Mouse (Mus musculus) testis, postnatal 14 days (tissue): ENCODE measurements around the gene Rbl1.
"Not testable (repeated sequence)": the region's sequence is repeated elsewhere in the genome, so short reads cannot be mapped to it uniquely, and the experiment has no call there.

Experiments
- DNase-seq: peaks from one replicate; pipeline ENCODE4 v3.0.0; 2021; ENCODE audit warnings: low spot score

The Rbl1 gene

DNA sequence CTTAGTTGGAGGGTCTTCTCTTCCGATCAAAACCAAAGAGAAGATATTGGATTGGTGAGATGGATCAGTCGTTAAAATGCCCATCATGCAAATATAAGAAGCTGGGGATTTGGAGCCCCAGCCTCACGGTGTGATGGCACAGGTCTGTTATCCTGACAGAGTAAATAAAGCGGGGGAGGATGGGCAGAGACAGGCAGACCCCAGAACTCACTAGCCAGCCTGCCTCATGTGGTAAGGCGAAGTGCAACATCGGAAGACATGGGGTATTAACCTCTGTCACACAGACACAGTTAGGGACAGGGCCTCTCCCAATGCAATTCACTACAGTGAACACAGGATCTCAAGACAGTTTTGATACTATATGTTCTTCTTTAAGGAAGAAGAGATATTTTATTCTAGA is 33.7 kb downstream of the Rbl1 start:
- no peak for DNase-seq

DNA sequence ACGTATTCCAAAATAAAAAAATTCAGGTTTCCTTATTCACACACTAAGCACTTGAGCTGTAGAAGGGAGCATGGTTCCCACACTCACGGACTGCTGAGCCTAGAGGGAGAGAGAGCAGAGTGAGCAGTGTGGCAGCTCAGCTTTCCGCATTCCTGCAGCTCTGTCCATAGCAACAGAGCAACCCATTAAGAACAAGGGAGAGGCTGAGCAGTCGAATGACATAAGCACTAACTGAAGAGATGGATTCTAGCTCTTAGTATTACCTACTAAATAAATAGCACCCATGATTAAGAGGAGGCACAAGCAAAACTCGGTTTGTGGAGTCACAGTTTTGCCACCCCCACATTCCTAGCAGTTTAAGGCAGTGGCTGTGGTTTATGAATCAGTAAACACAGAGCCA is 34.2 kb downstream of the Rbl1 start:
- DNase-seq: no peak

DNA sequence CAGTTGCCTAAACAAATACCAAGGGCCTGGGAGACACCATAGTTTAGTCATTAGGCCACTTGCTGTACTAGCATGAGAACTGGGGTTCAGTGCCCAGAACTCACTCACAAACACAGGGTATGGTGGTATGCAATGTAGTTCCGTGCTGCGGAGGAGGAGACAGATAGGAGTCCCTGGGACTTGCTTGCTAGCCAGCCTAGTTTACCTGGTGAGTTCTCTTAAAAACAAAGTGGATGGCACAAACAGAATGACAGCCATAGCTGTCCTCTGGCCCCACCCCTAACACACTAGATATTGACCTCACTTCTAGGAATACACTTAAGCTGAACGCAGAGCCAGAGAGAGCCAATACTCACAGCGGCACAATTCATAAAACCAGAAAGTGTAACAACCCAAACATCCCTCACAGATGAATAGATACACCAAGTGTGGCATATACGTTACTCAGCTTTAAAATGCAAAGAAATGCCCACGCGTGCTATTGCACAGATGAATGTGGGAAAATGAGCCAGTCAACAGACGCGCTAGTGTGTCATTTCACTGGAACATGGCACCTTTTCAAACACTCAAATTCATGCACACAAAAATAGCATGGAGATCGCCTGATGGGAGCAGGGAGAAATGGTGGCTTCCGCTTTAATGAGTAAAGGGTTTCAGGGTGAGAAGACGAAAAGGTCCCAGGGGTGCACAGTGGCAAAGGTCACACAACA is 37.8 kb downstream of the Rbl1 start:
- DNase-seq: no peak

- not testable (repeated sequence) for DNase-seq
Observed at GRCm38 (mm10) chr2:157165312-157166224, 38.8 kb downstream of the Rbl1 start.

DNA sequence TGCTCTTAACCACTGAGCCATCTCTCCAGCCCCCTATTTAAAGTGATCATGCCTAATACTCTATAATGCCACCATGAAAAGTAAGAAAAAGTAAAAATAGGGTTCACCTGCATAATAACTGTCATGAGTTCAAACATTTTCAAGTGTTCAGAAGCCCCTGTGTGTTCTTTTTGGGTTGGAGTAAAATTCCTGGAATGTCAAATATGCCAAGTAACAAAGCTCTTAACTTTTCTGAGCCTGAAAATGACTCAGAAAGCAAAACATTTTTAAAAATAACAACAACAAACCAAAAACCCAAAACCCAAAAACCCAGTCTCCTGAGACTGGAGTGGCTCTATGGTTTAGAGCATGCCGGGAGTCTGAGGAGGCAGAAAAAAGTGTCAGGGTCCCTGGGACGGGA is 40.2 kb downstream of the Rbl1 start:
- DNase-seq: no peak

GRCm38 (mm10) chr2:157156079-157156478 is 48.3 kb downstream of the Rbl1 start:
- no peak for DNase-seq

- DNase-seq: no peak
Observed at GRCm38 (mm10) chr2:157153235-157153634, 51.1 kb downstream of the Rbl1 start.

- no peak for DNase-seq
Observed at GRCm38 (mm10) chr2:157148417-157148816, 55.9 kb downstream of the Rbl1 start.

GRCm38 (mm10) chr2:157147397-157148020 is 56.8 kb downstream of the Rbl1 start:
- DNase-seq: no peak

DNA sequence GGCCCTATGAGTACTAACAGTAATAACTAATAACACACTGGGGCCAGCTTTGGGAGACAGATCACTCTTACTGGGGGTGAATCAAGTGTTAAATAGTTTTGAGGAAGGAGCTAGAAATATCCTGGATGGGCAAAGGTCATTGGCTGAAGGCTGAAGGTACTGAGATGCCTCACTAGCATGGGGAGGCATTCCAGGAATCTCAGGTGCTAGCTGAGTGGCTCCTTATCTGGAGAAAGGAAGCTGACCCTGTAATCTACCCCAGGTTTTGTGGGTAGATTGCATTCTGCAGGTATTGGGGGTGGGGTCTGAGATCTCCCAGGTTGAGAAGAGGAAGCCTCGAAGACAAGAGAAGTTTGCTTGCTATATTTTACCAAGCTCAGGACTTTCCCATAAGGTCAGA is 59.2 kb downstream of the Rbl1 start:
- DNase-seq: no peak

DNA sequence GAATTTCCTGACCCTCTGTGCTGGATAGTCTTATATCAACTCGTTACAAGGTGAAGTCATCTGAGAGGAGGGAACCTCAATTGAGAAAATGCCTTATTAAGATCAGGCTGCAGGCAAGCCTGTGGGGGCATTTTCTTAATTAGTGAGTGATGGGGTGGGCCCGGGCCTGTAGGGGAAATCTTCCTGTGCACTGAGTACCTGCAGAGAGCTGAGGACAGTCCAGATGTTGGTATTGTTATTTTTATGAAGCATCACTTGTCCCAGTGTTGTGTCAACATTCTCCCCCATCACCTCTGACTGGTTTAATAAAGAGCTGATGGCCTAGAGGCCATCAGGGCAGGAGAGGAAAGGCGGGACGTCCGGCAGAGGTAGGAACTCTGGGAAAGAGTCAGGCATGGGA is 60.2 kb downstream of the Rbl1 start:
- DNase-seq: no peak

GRCm38 (mm10) chr2:157141962-157142361 is 62.4 kb downstream of the Rbl1 start:
- DNase-seq: no peak

DNA sequence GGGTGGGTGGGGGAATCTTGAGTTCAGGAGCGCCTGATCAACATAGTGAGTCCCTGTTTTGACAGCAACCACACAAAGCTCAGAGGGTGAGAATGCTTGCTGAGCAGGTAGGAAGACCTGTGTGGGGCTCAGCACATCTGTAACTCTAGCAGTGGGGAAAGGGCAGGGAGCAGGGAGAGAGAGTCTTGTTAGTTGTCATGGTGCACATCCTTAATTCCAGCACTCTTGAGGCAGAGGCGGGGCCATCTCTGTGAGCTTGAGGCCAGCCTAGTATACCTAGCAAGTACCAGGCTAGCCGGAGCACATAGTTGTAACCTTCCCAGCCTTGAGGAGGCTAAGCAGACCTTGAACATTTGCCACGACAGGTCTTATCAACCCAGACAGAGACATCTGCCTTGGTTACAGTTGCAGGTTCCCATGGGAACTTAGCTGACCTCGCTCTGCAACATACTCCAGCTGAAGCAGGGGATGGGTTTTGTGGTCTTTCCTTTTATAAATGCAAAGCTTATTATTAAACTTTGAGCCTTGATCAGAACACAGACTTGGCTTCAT is 65.0 kb downstream of the Rbl1 start:
- peak; percentile 45 for DNase-seq

GRCm38 (mm10) chr2:157138808-157139207 is 65.5 kb downstream of the Rbl1 start:
- DNase-seq: no peak

DNA sequence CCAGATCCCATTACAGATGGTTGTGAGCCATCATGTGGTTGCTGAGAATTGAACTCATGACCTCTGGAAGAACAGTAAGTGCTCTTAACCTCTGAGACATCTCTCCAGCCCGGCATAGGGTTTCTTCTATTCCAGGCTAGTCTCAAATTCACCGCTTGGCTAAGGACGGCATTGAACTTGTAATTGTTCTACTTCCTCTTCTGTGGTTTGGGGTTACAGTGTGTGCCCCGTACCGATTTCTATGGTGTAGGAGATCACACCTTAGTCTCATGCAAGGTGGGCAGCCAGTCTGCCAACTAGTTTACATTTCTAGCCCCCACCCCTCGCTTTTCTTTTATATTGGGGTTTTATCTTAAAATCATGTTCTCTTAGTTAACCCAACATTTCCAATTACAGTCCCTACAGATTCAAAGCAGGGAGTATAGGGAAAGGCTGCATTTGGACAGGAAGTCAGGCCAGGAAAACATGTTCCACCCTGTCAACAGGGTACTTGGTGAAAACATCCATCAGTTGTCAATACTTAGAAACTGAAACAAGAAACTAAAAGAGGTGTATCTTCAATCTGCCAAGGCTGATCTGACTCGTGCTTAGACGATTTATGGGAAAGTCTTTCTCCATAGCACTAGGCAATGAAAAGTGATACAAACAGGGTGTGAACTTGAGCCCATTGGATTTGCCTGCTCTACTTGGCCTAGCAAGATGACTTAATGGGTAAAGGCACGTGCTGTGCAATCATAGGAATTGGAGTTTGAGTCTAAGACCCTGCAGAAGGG is 66.2 kb downstream of the Rbl1 start:
- DNase-seq: no peak

- DNase-seq: no peak
Observed at GRCm38 (mm10) chr2:157136646-157137045, 67.7 kb downstream of the Rbl1 start.

DNA sequence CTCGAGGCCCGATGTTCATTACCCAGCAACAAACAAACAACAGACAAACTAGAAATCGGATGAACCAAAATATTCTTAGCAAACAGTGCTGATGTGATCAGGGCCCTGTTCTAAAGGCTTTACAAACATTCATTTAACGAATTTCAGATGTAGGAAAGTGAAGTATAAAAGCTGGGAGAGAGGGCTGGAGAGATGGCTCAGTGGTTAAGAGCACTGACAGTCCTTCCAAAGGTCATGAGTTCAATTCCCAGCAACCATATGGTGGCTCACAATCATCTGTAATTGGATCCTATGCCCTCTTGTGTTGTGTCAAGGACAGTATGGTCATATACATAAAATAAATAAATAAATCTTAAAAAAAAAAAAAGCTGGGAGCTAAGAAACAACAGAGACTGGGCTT is 68.2 kb downstream of the Rbl1 start:
- DNase-seq: no peak

DNA sequence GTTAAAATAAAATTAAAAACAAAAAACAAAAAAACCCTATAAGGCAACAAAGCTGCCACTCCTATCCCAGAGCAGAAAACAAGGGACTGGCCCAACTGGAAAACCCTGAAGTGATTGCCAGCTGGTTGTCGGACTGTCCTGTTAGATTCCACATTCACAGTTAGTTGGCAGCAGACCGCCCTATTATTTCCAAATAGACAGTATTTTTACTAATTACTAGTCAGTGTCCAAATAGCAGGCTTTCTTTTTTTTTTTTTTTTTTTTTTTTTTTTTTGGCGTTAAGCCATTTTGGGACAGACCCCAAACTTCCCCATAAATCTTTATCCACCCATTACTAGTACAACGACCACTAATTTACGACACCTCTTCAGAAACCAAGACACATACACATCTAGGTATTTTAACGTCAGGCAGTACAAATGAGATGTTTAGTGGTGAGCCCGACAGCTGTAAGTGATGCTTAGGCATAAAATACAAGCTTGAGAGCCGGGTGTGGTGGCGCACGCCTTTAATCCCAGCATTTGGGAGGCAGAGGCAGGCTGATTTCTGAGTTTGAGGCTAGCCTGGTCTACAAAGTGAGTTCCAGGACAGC is 68.7 kb downstream of the Rbl1 start:
- DNase-seq: no peak

DNA sequence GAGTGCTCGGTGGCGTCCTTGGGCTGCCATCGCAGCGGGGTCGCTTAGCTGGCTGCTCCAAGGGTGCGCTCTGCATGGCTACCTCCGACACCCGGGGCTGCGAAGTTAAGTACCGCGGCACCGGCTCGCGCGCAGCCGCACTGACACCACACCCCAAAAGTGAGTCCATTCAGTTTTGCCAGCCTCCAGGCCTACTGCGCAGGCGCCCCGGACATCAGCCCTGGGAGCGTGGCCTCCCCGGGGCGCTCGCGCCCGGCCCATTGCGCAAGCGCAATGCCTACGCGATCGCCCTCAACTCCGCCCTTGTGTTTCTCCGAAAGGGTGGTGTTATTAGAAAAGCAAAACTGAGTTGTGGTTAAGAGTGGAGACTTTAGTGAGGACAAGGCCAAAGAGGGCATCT is 69.3 kb downstream of the Rbl1 start, which contains the start of gene Samhd1:
Gene Samhd1, minus strand, starts transcription at position 252 of the 400 bp plus-strand sequence.
- peak; percentile 94 for DNase-seq

- DNase-seq: no peak
Observed at GRCm38 (mm10) chr2:157134479-157134931, 69.8 kb downstream of the Rbl1 start.
